Mouse (Mus musculus) midbrain, embryonic 16.5 days (tissue): Measurements from ENCODE around the gene Mtmr3. TPM values are rescaled to one million over a fixed set of nuclear protein-coding genes. Genes with fewer than 3 reads are reported as not detected.

ENCODE experiments used
- ATAC-seq: fragments of 200-750 bp; cut with Nextera tagmentation; 2 replicates; pipeline ENCODE4 v1.8.0; 2017; ENCODE audit warnings: moderate TSS enrichment
- H3K27ac ChIP-seq: fragments of 300-500 bp; sonication (generic); 2 replicates; pipeline ENCODE4 v1.5.1; 2014; ENCODE audit warnings: mild to moderate bottlenecking, low read length, mixed read lengths
- H3K27me3 ChIP-seq: fragments of 300-500 bp; sonication (generic); 2 replicates; pipeline ENCODE4 v1.6.1; 2014; ENCODE audit warnings: low read depth, low read length, mixed read lengths; ENCODE audit not compliant: control insufficient read depth, insufficient read depth
- H3K36me3 ChIP-seq: fragments of 300-500 bp; sonication (generic); 2 replicates; pipeline ENCODE4 v1.6.1; 2014; ENCODE audit warnings: mild to moderate bottlenecking, low read length, moderate library complexity, mixed read lengths; ENCODE audit not compliant: control insufficient read depth, insufficient read depth
- H3K4me1 ChIP-seq: fragments of 300-500 bp; sonication (generic); 2 replicates; pipeline ENCODE4 v1.6.1; 2014; ENCODE audit warnings: mild to moderate bottlenecking, low read length, mixed read lengths; ENCODE audit not compliant: control insufficient read depth, insufficient read depth
- H3K4me2 ChIP-seq: fragments of 300-500 bp; sonication (generic); 2 replicates; pipeline ENCODE4 v1.6.1; 2014; ENCODE audit warnings: mild to moderate bottlenecking, low read length, mixed read lengths
- H3K4me3 ChIP-seq: fragments of 300-500 bp; sonication (generic); 2 replicates; pipeline ENCODE4 v1.5.1; 2014; ENCODE audit warnings: low read depth, mild to moderate bottlenecking, low read length, moderate library complexity, mixed read lengths
- H3K9ac ChIP-seq: fragments of 300-500 bp; sonication (generic); 2 replicates; pipeline ENCODE4 v1.6.1; 2014; ENCODE audit warnings: low read depth, low read length, mixed read lengths
- H3K9me3 ChIP-seq: fragments of 300-500 bp; sonication (generic); replicated peaks from 2 replicates; pipeline ENCODE4 v1.6.1; 2014; ENCODE audit warnings: mild to moderate bottlenecking, low read length, mixed read lengths; ENCODE audit not compliant: control insufficient read depth, poor library complexity, severe bottlenecking
- WGBS: fragments of 180-500 bp; shearing (Covaris S2); extraction: QIAGEN DNeasy Blood & Tissue Kit; methylation state at CpG from one replicate; pipeline ENCODE4 v1.1.7; 2014; 5-methylcytosine and 5-hydroxymethylcytosine counted together
- polyA plus RNA-seq: library from polyadenylated mRNA; unstranded; fragments of >200 nt; fragmentation: Nextera tagmentation; extraction: Ambion mirVana; gene quantifications from 2 replicates; pipeline ENCODE4 v1.2.1, GENCODE M21; 2015

Mtmr3 gene
- polyA plus RNA-seq, 1 experiment from 2014 or later, result 34.7 TPM

- Histone ChIP-seq H3K9ac (no peak overlapping the region), H3K4me3 (no peak overlapping the region), H3K27me3 (no peaks in the 10 kb centered on the region), H3K27ac (no peak overlapping the region), H3K4me2 (no peak overlapping the region), H3K9me3 (no peaks in the 10 kb centered on the region), H3K36me3 (peaks cover 14% of the 10 kb centered on the region), H3K4me1 (no peaks in the 10 kb centered on the region)
- no peak for ATAC-seq
- WGBS, result 51% methylated on average over 2 of the region's 2 CpGs
Observed at GRCm38 (mm10) chr11:4507421-4507820, 87.2 kb downstream of the Mtmr3 start.

- H3K4me2 ChIP-seq, result no peak overlapping the region
- peaks cover 18% of the 10 kb centered on the region for H3K36me3 ChIP-seq
- H3K9me3 ChIP-seq, result no peaks in the 10 kb centered on the region
- H3K4me3 ChIP-seq, result no peak overlapping the region
- H3K9ac ChIP-seq, result no peak overlapping the region
- H3K4me1 ChIP-seq, result no peaks in the 10 kb centered on the region
- H3K27me3 ChIP-seq, result no peaks in the 10 kb centered on the region
- no peak overlapping the region for H3K27ac ChIP-seq
- ATAC-seq, result no peak
- WGBS, result 87% methylated on average over 2 of the region's 2 CpGs
Observed at GRCm38 (mm10) chr11:4506486-4506885, 88.2 kb downstream of the Mtmr3 start.

- Histone ChIP-seq H3K27me3 (no peaks in the 10 kb centered on the region), H3K4me1 (no peaks in the 10 kb centered on the region), H3K9me3 (no peaks in the 10 kb centered on the region), H3K36me3 (peaks cover 26% of the 10 kb centered on the region), H3K9ac (no peak overlapping the region), H3K27ac (no peak overlapping the region), H3K4me3 (no peak overlapping the region), H3K4me2 (no peak overlapping the region)
- WGBS, result 80% methylated on average over 2 of the region's 2 CpGs
- no peak for ATAC-seq
Observed at GRCm38 (mm10) chr11:4502206-4502605, 92.5 kb downstream of the Mtmr3 start.

- H3K4me2 ChIP-seq, result no peak overlapping the region
- H3K4me3 ChIP-seq, result no peak overlapping the region
Observed at GRCm38 (mm10) chr11:4500826-4501225, 93.8 kb downstream of the Mtmr3 start.

GRCm38 (mm10) chr11:4500261-4500660 lies 94.4 kb downstream of the Mtmr3 start:
- Histone ChIP-seq H3K9me3 (no peaks in the 10 kb centered on the region), H3K27ac (no peak overlapping the region), H3K4me1 (no peaks in the 10 kb centered on the region), H3K9ac (no peak overlapping the region), H3K27me3 (no peaks in the 10 kb centered on the region), H3K4me2 (no peak overlapping the region), H3K36me3 (peaks cover 25% of the 10 kb centered on the region), H3K4me3 (no peak overlapping the region)
- 100% methylated on average over 1 of the region's 1 CpGs for WGBS
- no peak for ATAC-seq

More at GRCm38 (mm10) chr11:4500826-4501225, 93.8 kb downstream of the Mtmr3 start:
- H3K9me3 ChIP-seq, result no peaks in the 10 kb centered on the region
- H3K36me3 ChIP-seq, result peaks cover 25% of the 10 kb centered on the region
- H3K9ac ChIP-seq, result no peak overlapping the region
- ATAC-seq, result no peak
- H3K4me1 ChIP-seq, result no peaks in the 10 kb centered on the region
- H3K27me3 ChIP-seq, result no peaks in the 10 kb centered on the region
- 86% methylated on average over 4 of the region's 4 CpGs for whole genome bisulfite sequencing
- no peak overlapping the region for H3K27ac ChIP-seq

- no peak for ATAC-seq
- H3K4me3 ChIP-seq, result no peak overlapping the region
- H3K4me2 ChIP-seq, result no peak overlapping the region
- 94% methylated on average over 2 of the region's 2 CpGs for WGBS
- H3K4me1 ChIP-seq, result no peaks in the 10 kb centered on the region
- peaks cover 21% of the 10 kb centered on the region for H3K36me3 ChIP-seq
- H3K27me3 ChIP-seq, result no peaks in the 10 kb centered on the region
- no peak overlapping the region for H3K27ac ChIP-seq
- H3K9ac ChIP-seq, result no peak overlapping the region
- no peaks in the 10 kb centered on the region for H3K9me3 ChIP-seq
Observed at GRCm38 (mm10) chr11:4499456-4499855, 95.2 kb downstream of the Mtmr3 start.

GRCm38 (mm10) chr11:4498774-4499173 lies 95.9 kb downstream of the Mtmr3 start:
- no peaks in the 10 kb centered on the region for H3K9me3 ChIP-seq
- no peak for ATAC-seq
- no peak overlapping the region for H3K4me2 ChIP-seq
- H3K27ac ChIP-seq, result no peak overlapping the region
- no peak overlapping the region for H3K4me3 ChIP-seq
- 97% methylated on average over 9 of the region's 9 CpGs for WGBS
- H3K27me3 ChIP-seq, result no peaks in the 10 kb centered on the region
- H3K4me1 ChIP-seq, result no peaks in the 10 kb centered on the region
- no peak overlapping the region for H3K9ac ChIP-seq
- H3K36me3 ChIP-seq, result peaks cover 18% of the 10 kb centered on the region

GRCm38 (mm10) chr11:4497501-4498118 lies 97.1 kb downstream of the Mtmr3 start:
- no peaks in the 10 kb centered on the region for H3K27me3 ChIP-seq
- no peak overlapping the region for H3K4me2 ChIP-seq
- H3K9ac ChIP-seq, result no peak overlapping the region
- H3K4me1 ChIP-seq, result no peaks in the 10 kb centered on the region
- ATAC-seq, result no peak
- H3K9me3 ChIP-seq, result no peaks in the 10 kb centered on the region
- WGBS, result 90% methylated on average over 10 of the region's 10 CpGs
- no peak overlapping the region for H3K4me3 ChIP-seq
- no peak overlapping the region for H3K27ac ChIP-seq
- H3K36me3 ChIP-seq, result peaks cover 16% of the 10 kb centered on the region

GRCm38 (mm10) chr11:4495021-4495540 lies 99.6 kb downstream of the Mtmr3 start:
- H3K4me2 ChIP-seq, result no peak overlapping the region
- ATAC-seq, result no peak
- 61% methylated on average over 4 of the region's 4 CpGs for WGBS
- no peaks in the 10 kb centered on the region for H3K27me3 ChIP-seq
- no peak overlapping the region for H3K27ac ChIP-seq
- H3K4me1 ChIP-seq, result no peaks in the 10 kb centered on the region
- no peaks in the 10 kb centered on the region for H3K9me3 ChIP-seq
- no peak overlapping the region for H3K4me3 ChIP-seq
- H3K9ac ChIP-seq, result no peak overlapping the region
- H3K36me3 ChIP-seq, result peaks cover 17% of the 10 kb centered on the region
